Mouse (Mus musculus) bone marrow, adult 2 months (tissue): ENCODE measurements at regions not wholly inside any gene's neighbourhood (a gene's known extent, or its start where the extent isn't known, plus 50 kb on each side); places are given as distances from the start of the nearest gene placed in this dataset.

Experiments used
- H3K27ac ChIP-seq: fragments of 200-500 bp; 2 replicates; pipeline ENCODE4 v1.5.1; 2012; ENCODE audit warnings: low read depth, mild to moderate bottlenecking, control low read depth, inconsistent platforms, low read length; ENCODE audit not compliant: control insufficient read depth, poor library complexity, insufficient read depth
- H3K4me1 ChIP-seq: fragments of 200-500 bp; 2 replicates; pipeline ENCODE4 v1.6.1; 2011; ENCODE audit warnings: low read length; ENCODE audit not compliant: control insufficient read depth, insufficient read depth
- H3K4me3 ChIP-seq: fragments of 200-500 bp; replicated peaks from 2 replicates; pipeline ENCODE3; 2011; ENCODE audit warnings: mild to moderate bottlenecking, low read depth, low read length, control low read depth; ENCODE audit not compliant: control insufficient read depth
- CTCF ChIP-seq: fragments of 200-500 bp; IDR thresholded peaks from 2 replicates; pipeline ENCODE4 v1.5.1; 2011; ENCODE audit warnings: low read length, control low read depth; ENCODE audit not compliant: control insufficient read depth, insufficient read depth
- POLR2A ChIP-seq: fragments of 200-500 bp; IDR thresholded peaks from 2 replicates; pipeline ENCODE4 v1.6.1; 2011; ENCODE audit warnings: low read depth, mild to moderate bottlenecking, control low read depth, low read length, borderline replicate concordance; ENCODE audit not compliant: control insufficient read depth
- WGBS: fragments of 180-500 bp; shearing (Covaris S2); methylation state at CpG from one replicate; pipeline ENCODE4 v1.1.7; 2018; 5-methylcytosine and 5-hydroxymethylcytosine counted together

DNA sequence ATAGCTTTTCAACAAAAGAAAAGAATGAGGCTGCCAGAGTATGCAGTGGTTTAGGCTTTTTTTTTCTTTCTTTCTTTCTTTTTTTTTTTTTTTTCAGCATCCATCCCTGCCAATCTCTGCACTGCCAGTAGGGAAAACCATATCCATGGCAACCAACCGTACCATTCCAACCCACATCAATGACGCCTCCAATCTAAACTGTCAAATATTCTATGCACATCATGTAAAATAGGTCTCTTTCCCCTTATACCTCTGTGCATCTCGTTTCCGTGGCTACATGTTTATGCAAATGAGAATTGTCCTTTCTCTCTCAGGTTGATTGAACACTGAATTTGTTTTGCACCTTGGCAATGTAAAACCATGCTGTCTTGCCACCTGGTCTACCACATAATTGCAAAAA is 384.0 kb upstream of the Ccnh start:
- TF ChIP-seq POLR2A (no peak), CTCF (no peak)
- 68% methylated on average over 4 of the region's 4 CpGs for WGBS
- Histone ChIP-seq H3K27ac (no peak overlapping the region), H3K4me1 (no peaks in the 10 kb centered on the region), H3K4me3 (no peak overlapping the region)

DNA sequence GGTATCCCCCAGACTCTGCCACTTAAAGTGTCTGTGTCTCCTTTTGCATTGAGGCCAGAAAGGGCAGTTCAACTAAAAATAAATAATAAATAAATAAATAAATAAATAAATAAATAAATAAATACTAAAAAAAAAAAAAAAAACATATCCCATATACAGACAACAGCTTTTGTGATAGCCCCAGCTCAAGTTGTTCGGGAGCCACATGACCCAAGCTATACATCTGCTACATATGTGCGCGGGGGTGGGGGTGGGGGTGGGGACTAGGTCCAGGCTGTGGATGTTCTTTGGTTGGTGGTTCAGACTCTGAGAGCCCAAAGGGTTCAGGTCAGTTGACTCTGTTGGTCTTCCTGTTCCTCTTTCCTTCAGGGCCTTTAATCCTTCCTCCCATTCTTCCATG is 379.6 kb upstream of the Ccnh start:
- H3K27ac ChIP-seq = no peak overlapping the region
- H3K4me3 ChIP-seq = no peak overlapping the region
- H3K4me1 ChIP-seq = no peaks in the 10 kb centered on the region
- no peak for TF ChIP-seq CTCF
- TF ChIP-seq POLR2A = no peak
- 89% methylated on average over 3 of the region's 3 CpGs for WGBS
